Mouse (Mus musculus) regulatory T cell (primary cell): Measurements from ENCODE around the gene Hgf.

Source experiments
- in situ Hi-C: fragments of 300-600 bp; cut with MboI, MseI; formaldehyde crosslinking; loops from one replicate; pipeline ENCODE4 v1.15.1; 2025; ENCODE audit warnings: high pct_unique_total_duplicates

The Hgf gene

GRCm38 (mm10) chr5:16553304-16554047, at the start of gene Hgf:
TSS of gene Hgf (plus strand) at chr5:16553495.
- in situ Hi-C loops, result no loop called here

GRCm38 (mm10) chr5:16506702-16507350, 46.5 kb upstream of the Hgf start:
- in situ Hi-C loops, result no loop called here

GRCm38 (mm10) chr5:16531619-16532277, 21.5 kb upstream of the Hgf start:
- in situ Hi-C loops, result no loop called here

GRCm38 (mm10) chr5:16538067-16538466, 15.2 kb upstream of the Hgf start:
- in situ Hi-C loops, result no loop called here

GRCm38 (mm10) chr5:16541561-16542116, 11.7 kb upstream of the Hgf start:
- in situ Hi-C loops, result no loop called here

GRCm38 (mm10) chr5:16547490-16547889, 5.8 kb upstream of the Hgf start:
- in situ Hi-C loops, result no loop called here

- in situ Hi-C loops, result no loop called here
These were observed 648 bp upstream of the Hgf start for GRCm38 (mm10) chr5:16552647-16553046.

GRCm38 (mm10) chr5:16560247-16560646, 7.0 kb downstream of the Hgf start:
- in situ Hi-C loops, result no loop called here

- in situ Hi-C loops, result no loop called here
These were observed 15.7 kb downstream of the Hgf start for GRCm38 (mm10) chr5:16568997-16569396.

- in situ Hi-C loops, result no loop called here
These were observed 24.8 kb downstream of the Hgf start for GRCm38 (mm10) chr5:16577882-16578742.

GRCm38 (mm10) chr5:16595699-16596098, 42.4 kb downstream of the Hgf start:
- in situ Hi-C loops, result no loop called here

- in situ Hi-C loops, result no loop called here
These were observed 44.7 kb downstream of the Hgf start for GRCm38 (mm10) chr5:16597996-16598395.

- in situ Hi-C loops, result no loop called here
These were observed 48.2 kb downstream of the Hgf start for GRCm38 (mm10) chr5:16601463-16601862.

- in situ Hi-C loops, result no loop called here
These were observed 79.7 kb downstream of the Hgf start for GRCm38 (mm10) chr5:16632996-16633395.

- in situ Hi-C loops, result no loop called here
These were observed 93.1 kb downstream of the Hgf start for GRCm38 (mm10) chr5:16646417-16646816.

- in situ Hi-C loops, result no loop called here
These were observed 94.4 kb downstream of the Hgf start for GRCm38 (mm10) chr5:16647701-16648100.

- in situ Hi-C loops, result no loop called here
These were observed 96.9 kb downstream of the Hgf start for GRCm38 (mm10) chr5:16650240-16650639.

GRCm38 (mm10) chr5:16654022-16654421, 100.7 kb downstream of the Hgf start:
- in situ Hi-C loops, result no loop called here
